Mouse (Mus musculus) erythroblast, embryonic 14.5 days (primary cell): ENCODE results near the gene Slc16a8. TPM values are rescaled to one million over a fixed set of nuclear protein-coding genes. Genes with fewer than 3 reads are reported as not detected.
A peak's percentile ranks its signal among the peaks of the same experiment; 100 is the strongest.

Experiments used
- H3K27me3 ChIP-seq: 2 replicates; pipeline ENCODE4 v1.6.1; 2012; ENCODE audit warnings: inconsistent platforms; ENCODE audit not compliant: control insufficient read depth
- H3K36me3 ChIP-seq: 2 replicates; pipeline ENCODE4 v1.6.1; 2012; ENCODE audit warnings: mild to moderate bottlenecking, inconsistent platforms; ENCODE audit not compliant: control insufficient read depth
- H3K4me1 ChIP-seq: 2 replicates; pipeline ENCODE4 v1.6.1; 2012; ENCODE audit warnings: inconsistent platforms; ENCODE audit not compliant: control insufficient read depth
- H3K4me3 ChIP-seq: replicated peaks from 2 replicates; pipeline ENCODE3; 2012; ENCODE audit warnings: moderate library complexity, mild to moderate bottlenecking, inconsistent platforms
- H3K9me3 ChIP-seq: 2 replicates; pipeline ENCODE4 v1.6.1; 2012; ENCODE audit warnings: low read length, inconsistent platforms, mixed read lengths; ENCODE audit not compliant: control insufficient read depth
- GATA1 ChIP-seq: IDR thresholded peaks from 2 replicates; pipeline ENCODE4 v1.6.1; 2012; ENCODE audit warnings: low read length, inconsistent platforms, mixed read lengths
- TAL1 ChIP-seq: IDR thresholded peaks from 3 replicates; pipeline ENCODE4 v1.6.1; 2012; ENCODE audit warnings: low read length, inconsistent platforms, mixed read lengths
- polyA plus RNA-seq: library from polyadenylated mRNA; stranded (reverse); fragments of >175 nt; gene quantifications from 2 replicates; pipeline ENCODE4 v1.2.3, GENCODE M21; 2012

Slc16a8 gene
- polyA plus RNA-seq, 1 experiment, result not detected

- TF ChIP-seq GATA1, result no peak
- TF ChIP-seq TAL1, result no peak
- H3K27me3 ChIP-seq, result no peaks in the 10 kb centered on the region
- peaks cover 37% of the 10 kb centered on the region for H3K36me3 ChIP-seq
- no peaks in the 10 kb centered on the region for H3K9me3 ChIP-seq
- no peak within 1 kb of the TSS for H3K4me3 ChIP-seq
- H3K4me1 ChIP-seq, result peaks cover 22% of the 10 kb centered on the region
Measured at GRCm38 (mm10) chr15:79285399-79285798, 30.8 kb upstream of the Slc16a8 start, which contains the start of gene Baiap2l2. TSS of gene Baiap2l2 (minus strand) at chr15:79285537.

GRCm38 (mm10) chr15:79283371-79283770 lies 28.8 kb upstream of the Slc16a8 start:
- peaks cover 3% of the 10 kb centered on the region for H3K9me3 ChIP-seq

GRCm38 (mm10) chr15:79282434-79282833 lies 27.9 kb upstream of the Slc16a8 start:
- H3K27me3 ChIP-seq, result no peaks in the 10 kb centered on the region
- TF ChIP-seq TAL1 (no peak), GATA1 (no peak)
- no peak overlapping the region for H3K4me3 ChIP-seq

More at GRCm38 (mm10) chr15:79283371-79283770, 28.8 kb upstream of the Slc16a8 start:
- Histone ChIP-seq H3K27me3 (no peaks in the 10 kb centered on the region), H3K4me3 (no peak overlapping the region), H3K36me3 (peaks cover 21% of the 10 kb centered on the region), H3K4me1 (peaks cover 25% of the 10 kb centered on the region)
- TF ChIP-seq GATA1, result no peak
- TF ChIP-seq TAL1, result no peak

GRCm38 (mm10) chr15:79281389-79281788 lies 26.8 kb upstream of the Slc16a8 start:
- Histone ChIP-seq H3K27me3 (peaks cover 3% of the 10 kb centered on the region; the same call in 1 of the 2 replicates), H3K4me1 (peaks cover 25% of the 10 kb centered on the region), H3K36me3 (peaks cover 7% of the 10 kb centered on the region), H3K4me3 (no peak overlapping the region), H3K9me3 (peaks cover 6% of the 10 kb centered on the region)
- TF ChIP-seq TAL1 (no peak), GATA1 (no peak)

More at GRCm38 (mm10) chr15:79282434-79282833, 27.9 kb upstream of the Slc16a8 start:
- Histone ChIP-seq H3K9me3 (peaks cover 3% of the 10 kb centered on the region), H3K4me1 (peaks cover 25% of the 10 kb centered on the region), H3K36me3 (peaks cover 16% of the 10 kb centered on the region)

GRCm38 (mm10) chr15:79280850-79281249 lies 26.3 kb upstream of the Slc16a8 start:
- Histone ChIP-seq H3K4me1 (peaks cover 25% of the 10 kb centered on the region), H3K27me3 (peaks cover 3% of the 10 kb centered on the region; the same call in 1 of the 2 replicates), H3K4me3 (no peak overlapping the region), H3K36me3 (peaks cover 2% of the 10 kb centered on the region), H3K9me3 (peaks cover 6% of the 10 kb centered on the region)
- TF ChIP-seq GATA1 (no peak), TAL1 (no peak)

- TF ChIP-seq TAL1, result no peak
- TF ChIP-seq GATA1, result no peak
- H3K4me3 ChIP-seq, result no peak overlapping the region
Measured at GRCm38 (mm10) chr15:79280209-79280608, 25.6 kb upstream of the Slc16a8 start.

GRCm38 (mm10) chr15:79277728-79278127 lies 23.2 kb upstream of the Slc16a8 start:
- Histone ChIP-seq H3K4me3 (no peak overlapping the region), H3K4me1 (peaks cover 25% of the 10 kb centered on the region), H3K27me3 (peaks cover 3% of the 10 kb centered on the region; the same call in 1 of the 2 replicates), H3K36me3 (no peaks in the 10 kb centered on the region; the same call in 1 of the 2 replicates), H3K9me3 (peaks cover 6% of the 10 kb centered on the region)
- TF ChIP-seq TAL1, result no peak
- TF ChIP-seq GATA1, result no peak

More at GRCm38 (mm10) chr15:79280209-79280608, 25.6 kb upstream of the Slc16a8 start:
- Histone ChIP-seq H3K9me3 (peaks cover 6% of the 10 kb centered on the region), H3K36me3 (no peaks in the 10 kb centered on the region; the same call in 1 of the 2 replicates), H3K27me3 (peaks cover 3% of the 10 kb centered on the region; the same call in 1 of the 2 replicates), H3K4me1 (peaks cover 25% of the 10 kb centered on the region)

- Histone ChIP-seq H3K36me3 (no peaks in the 10 kb centered on the region; the same call in 1 of the 2 replicates), H3K27me3 (peaks cover 15% of the 10 kb centered on the region), H3K4me1 (peaks cover 13% of the 10 kb centered on the region), H3K9me3 (peaks cover 3% of the 10 kb centered on the region), H3K4me3 (no peak overlapping the region)
- TF ChIP-seq GATA1 (no peak), TAL1 (no peak)
Measured at GRCm38 (mm10) chr15:79273020-79273419, 18.5 kb upstream of the Slc16a8 start.

- Histone ChIP-seq H3K36me3 (no peaks in the 10 kb centered on the region; the same call in 1 of the 2 replicates), H3K27me3 (peaks cover 21% of the 10 kb centered on the region), H3K4me1 (peaks cover 13% of the 10 kb centered on the region), H3K4me3 (peak overlapping the region; percentile 33), H3K9me3 (no peaks in the 10 kb centered on the region)
- TF ChIP-seq GATA1 (no peak), TAL1 (no peak)
Measured at GRCm38 (mm10) chr15:79271124-79271746, 16.7 kb upstream of the Slc16a8 start.
